Mouse (Mus musculus) ES-Bruce4 (cell line): ENCODE data around the gene Klhdc4.

Experiments used
- CTCF ChIP-seq: IDR thresholded peaks from one replicate; pipeline ENCODE4 v1.8.1; 2011; ENCODE audit warnings: low read depth, low read length
- POLR2A ChIP-seq: IDR thresholded peaks from one replicate; pipeline ENCODE4 v1.8.1; 2011; ENCODE audit warnings: low read length; ENCODE audit not compliant: insufficient read depth

DNA sequence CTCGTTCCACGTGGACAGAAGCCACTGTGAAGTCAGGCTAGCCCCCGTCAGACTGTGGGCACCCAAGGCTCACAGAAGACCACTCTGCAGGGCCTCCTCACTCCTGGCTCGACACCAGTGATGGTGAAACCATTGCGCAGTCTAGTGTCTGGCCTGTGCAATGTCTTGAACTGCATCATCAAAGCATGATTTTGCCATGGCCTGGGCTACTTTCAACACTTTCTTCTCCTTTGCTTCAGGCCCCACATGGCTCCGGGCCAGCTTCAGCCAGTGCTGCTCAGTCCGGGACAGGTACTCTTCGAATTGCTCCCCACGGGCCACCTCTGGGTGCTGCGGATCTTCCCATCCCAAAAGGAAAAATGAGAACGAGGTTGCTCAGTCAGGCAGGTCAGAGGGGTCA, 33.0 kb downstream of the Klhdc4 start:
- TF ChIP-seq CTCF (no peak), POLR2A (no peak)
